Mouse (Mus musculus) lung, adult 2 months (tissue): ENCODE measurements at regions not wholly inside any gene's neighbourhood (a gene's known extent, or its start where the extent isn't known, plus 50 kb on each side); places are given as distances from the start of the nearest gene placed in this dataset.

ENCODE experiments used
- CTCF ChIP-seq: fragments of 200-500 bp; IDR thresholded peaks from 2 replicates; pipeline ENCODE4 v1.5.1; 2011; ENCODE audit warnings: mild to moderate bottlenecking, low read length, control low read depth; ENCODE audit not compliant: insufficient read depth
- POLR2A ChIP-seq: fragments of 200-500 bp; IDR thresholded peaks from 2 replicates; pipeline ENCODE4 v1.6.1; 2011; ENCODE audit warnings: low read depth, mild to moderate bottlenecking, control low read depth, low read length, borderline replicate concordance; ENCODE audit errors: extremely low read depth

- TF ChIP-seq CTCF = no peak
- TF ChIP-seq POLR2A = no peak
Measured at GRCm38 (mm10) chrX:10902686-10903085, 187.9 kb downstream of the Mid1ip1 start.
